Mouse (Mus musculus) myocyte (in vitro differentiated cells): ENCODE measurements around the gene Spdl1. TPM values are rescaled to one million over a fixed set of nuclear protein-coding genes. Genes with fewer than 3 reads are reported as not detected.

Experiments used
- H3K27me3 ChIP-seq: one replicate; pipeline ENCODE4 v1.6.1; 2011; ENCODE audit not compliant: control insufficient read depth, insufficient read depth, insufficient read length
- H3K36me3 ChIP-seq: one replicate; pipeline ENCODE4 v1.6.1; 2011; ENCODE audit not compliant: control insufficient read depth, insufficient read depth
- H3K4me2 ChIP-seq: one replicate; pipeline ENCODE4 v1.6.1; 2011; ENCODE audit warnings: low read depth, control low read depth
- H3K4me3 ChIP-seq: one replicate; pipeline ENCODE4 v1.5.1; 2011; ENCODE audit warnings: mild to moderate bottlenecking, control low read depth, moderate library complexity
- H3K79me2 ChIP-seq: one replicate; pipeline ENCODE4 v1.6.1; 2011; ENCODE audit not compliant: control insufficient read depth, insufficient read depth
- H3ac ChIP-seq: one replicate; pipeline ENCODE4 v1.6.1; 2011; ENCODE audit not compliant: control insufficient read depth, insufficient read length
- CEBPB ChIP-seq: IDR thresholded peaks from 2 replicates; pipeline ENCODE4 v1.6.1; 2011; ENCODE audit warnings: mild to moderate bottlenecking, moderate library complexity; ENCODE audit not compliant: poor library complexity, insufficient read depth, severe bottlenecking
- E2F4 ChIP-seq: IDR thresholded peaks from one replicate; pipeline ENCODE4 v1.6.1; 2011; ENCODE audit warnings: mild to moderate bottlenecking, control low read depth, moderate library complexity; ENCODE audit not compliant: insufficient read depth
- MAX ChIP-seq: IDR thresholded peaks from one replicate; pipeline ENCODE4 v1.6.1; 2011; ENCODE audit warnings: low read depth, mild to moderate bottlenecking, control low read depth
- MYOD1 ChIP-seq, 3 experiments: IDR thresholded peaks; one replicate each; pipeline ENCODE4 v1.6.1; 2011; ENCODE audit warnings: control low read depth in 2 of 3, low read depth in 2 of 3, mild to moderate bottlenecking in 2 of 3, moderate library complexity in 1 of 3; ENCODE audit not compliant: insufficient read length in 2 of 3, control insufficient read depth in 1 of 3
- MYOG ChIP-seq, 3 experiments: IDR thresholded peaks; one replicate each; pipeline ENCODE4 v1.6.1; 2011; ENCODE audit warnings: control low read depth in 2 of 3, low read depth in 2 of 3, mild to moderate bottlenecking in 2 of 3; ENCODE audit not compliant: insufficient read length in 2 of 3, control insufficient read depth in 1 of 3, insufficient read depth in 1 of 3
- POLR2A ChIP-seq: IDR thresholded peaks from one replicate; pipeline ENCODE4 v1.6.1; 2011; ENCODE audit warnings: low read depth, mild to moderate bottlenecking, control low read depth, moderate library complexity; ENCODE audit not compliant: insufficient read length
- POLR2AphosphoS2 ChIP-seq: IDR thresholded peaks from one replicate; pipeline ENCODE4 v1.6.1; 2011; ENCODE audit warnings: low read depth, control low read depth; ENCODE audit not compliant: insufficient read length
- REST ChIP-seq: IDR thresholded peaks from one replicate; pipeline ENCODE4 v1.6.1; 2011; ENCODE audit warnings: mild to moderate bottlenecking, control low read depth, moderate library complexity; ENCODE audit not compliant: insufficient read depth, insufficient read length
- SRF ChIP-seq: IDR thresholded peaks from one replicate; pipeline ENCODE4 v1.6.1; 2011; ENCODE audit warnings: low read depth; ENCODE audit not compliant: control insufficient read depth, insufficient read length
- TCF12 ChIP-seq: IDR thresholded peaks from one replicate; pipeline ENCODE4 v1.6.1; 2011; ENCODE audit warnings: mild to moderate bottlenecking, control low read depth; ENCODE audit not compliant: poor library complexity, insufficient read depth, severe bottlenecking
- TCF3 ChIP-seq: IDR thresholded peaks from one replicate; pipeline ENCODE4 v1.6.1; 2011; ENCODE audit warnings: low read depth, control low read depth; ENCODE audit not compliant: insufficient read length
- USF1 ChIP-seq: IDR thresholded peaks from one replicate; pipeline ENCODE4 v1.6.1; 2011; ENCODE audit warnings: low read depth, mild to moderate bottlenecking, control low read depth, moderate library complexity
- polyA plus RNA-seq: library from polyadenylated mRNA; unstranded; fragments of >200 nt; fragmentation: generic; extraction: Trizol; gene quantifications from one replicate; pipeline ENCODE4 v1.2.1, GENCODE M21; 2012; ENCODE audit warnings: missing spikeins

Gene Spdl1
- 3.4 TPM for polyA plus RNA-seq

DNA sequence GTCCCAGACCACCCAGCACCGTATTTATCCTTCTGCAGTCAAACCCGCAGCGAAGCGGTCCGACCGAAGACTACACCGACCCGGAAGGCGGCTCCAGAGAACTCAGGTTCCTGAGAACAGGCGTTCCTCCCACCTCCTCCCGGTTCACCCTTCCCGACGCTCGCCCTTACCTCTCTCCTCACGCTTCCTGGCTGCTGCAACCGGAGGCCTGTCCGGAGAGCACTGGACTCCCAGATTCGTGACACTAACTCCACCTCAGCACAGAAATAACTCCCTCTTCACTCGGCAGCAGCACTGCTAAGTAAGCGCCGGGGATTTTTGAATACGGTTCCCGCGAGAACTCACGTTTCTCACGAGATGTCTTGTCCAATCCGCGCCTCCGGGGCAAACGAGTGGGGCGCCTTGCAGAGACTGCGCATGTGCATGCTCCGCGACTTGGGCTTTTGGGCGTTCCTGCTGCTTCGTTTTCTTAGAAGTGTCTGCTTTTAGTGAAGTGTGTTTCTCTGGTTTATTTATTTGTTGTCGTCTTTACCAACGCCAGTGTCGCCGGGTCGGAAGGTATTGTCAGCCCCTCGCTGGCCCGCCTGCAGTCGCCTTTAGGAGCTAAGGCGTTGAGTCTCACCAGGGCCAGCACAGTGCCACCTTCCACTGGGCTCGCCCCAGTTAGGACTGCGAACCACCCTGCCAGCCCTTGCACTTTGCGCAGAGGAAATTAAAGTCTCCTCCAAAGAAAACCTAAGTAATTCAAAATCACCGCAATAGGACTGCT lies at the start of gene Spdl1:
TSS of gene Spdl1 (minus strand) at position 324 of the 769 bp plus-strand sequence.
- peaks cover 18% of the 10 kb centered on the region for H3K79me2 ChIP-seq
- peak within 1 kb of the TSS; percentile 65 for H3ac ChIP-seq
- H3K4me3 ChIP-seq = peak within 1 kb of the TSS; percentile 70
- peak within 1 kb of the TSS; percentile 99 for H3K4me2 ChIP-seq
- TF ChIP-seq POLR2AphosphoS2 (peak; percentile 78), MYOG (IDR thresholded peaks at IDR 0.05; ENCODE audit: control insufficient read depth in 1 of 3, insufficient read depth in 1 of 3, insufficient read length in 2 of 3, low read depth in 2 of 3) (no peak), MAX (no peak), CEBPB (no peak), E2F4 (peak; percentile 98), POLR2A (peak; percentile 65), TCF3 (no peak), USF1 (no peak), SRF (no peak)
- no peaks in the 10 kb centered on the region for H3K27me3 ChIP-seq
- peaks cover 8% of the 10 kb centered on the region for H3K36me3 ChIP-seq

DNA sequence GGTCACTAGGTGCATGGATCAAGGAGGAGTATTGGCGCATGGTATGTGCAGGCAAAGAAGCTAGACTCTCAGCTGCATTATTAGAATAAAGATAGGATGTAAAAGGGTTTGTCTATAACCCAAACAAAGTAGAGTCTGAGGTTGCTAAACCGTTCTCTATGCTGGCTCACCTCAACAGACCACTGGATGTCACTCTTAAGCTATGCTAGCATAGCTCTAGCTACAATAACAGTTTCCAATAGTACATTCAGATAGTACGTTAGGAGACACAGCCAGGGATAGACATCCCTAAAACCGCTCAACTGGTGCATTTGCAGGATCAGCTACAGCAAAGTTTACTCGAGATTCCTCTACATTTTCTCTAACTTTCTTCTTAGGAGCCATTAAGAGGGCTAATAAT lies 48.1 kb upstream of the Spdl1 start:
- Histone ChIP-seq H3K79me2 (no peaks in the 10 kb centered on the region), H3K4me3 (no peak overlapping the region)

DNA sequence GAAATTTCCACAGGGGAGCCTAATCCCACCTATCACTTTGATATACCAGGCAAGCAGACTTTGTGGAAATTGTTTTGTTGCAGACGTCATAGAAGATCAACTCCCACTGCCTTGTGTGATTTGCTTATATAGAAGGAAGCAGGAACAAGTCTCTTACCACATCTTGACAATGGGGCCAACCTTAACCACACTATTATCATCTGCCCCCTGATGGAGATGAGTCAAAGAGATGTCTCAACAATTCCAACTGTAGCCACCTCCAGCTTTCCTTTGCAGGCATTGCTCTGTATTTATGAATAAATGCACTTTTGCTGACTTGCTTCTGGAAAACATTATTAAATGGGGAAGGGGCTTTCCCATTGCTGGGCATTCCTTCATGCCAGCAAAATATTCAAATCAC lies 46.2 kb upstream of the Spdl1 start:
- Histone ChIP-seq H3K4me2 (no peak overlapping the region), H3K27me3 (no peaks in the 10 kb centered on the region), H3K79me2 (no peaks in the 10 kb centered on the region), H3K36me3 (no peaks in the 10 kb centered on the region), H3K4me3 (no peak overlapping the region), H3ac (no peak overlapping the region)
- TF ChIP-seq SRF (no peak), USF1 (no peak), CEBPB (no peak), POLR2AphosphoS2 (no peak), MYOG (IDR thresholded peaks at IDR 0.05; ENCODE audit: control insufficient read depth in 1 of 3, insufficient read depth in 1 of 3, insufficient read length in 2 of 3, low read depth in 2 of 3) (no peak), REST (no peak), POLR2A (no peak), MYOD1 (IDR thresholded peaks at IDR 0.05; ENCODE audit: control insufficient read depth in 1 of 3, insufficient read length in 2 of 3, low read depth in 2 of 3) (no peak), TCF12 (no peak)

More for the DNA sequence above, 48.1 kb upstream of the Spdl1 start:
- TF ChIP-seq CEBPB (no peak), REST (no peak), TCF12 (no peak), TCF3 (no peak), MAX (no peak), E2F4 (no peak), POLR2A (no peak), SRF (no peak), MYOG (IDR thresholded peaks at IDR 0.05; ENCODE audit: control insufficient read depth in 1 of 3, insufficient read depth in 1 of 3, insufficient read length in 2 of 3, low read depth in 2 of 3) (no peak), MYOD1 (IDR thresholded peaks at IDR 0.05; ENCODE audit: control insufficient read depth in 1 of 3, insufficient read length in 2 of 3, low read depth in 2 of 3) (no peak), USF1 (no peak), POLR2AphosphoS2 (no peak)
- Histone ChIP-seq H3ac (no peak overlapping the region), H3K36me3 (no peaks in the 10 kb centered on the region), H3K27me3 (no peaks in the 10 kb centered on the region), H3K4me2 (no peak overlapping the region)

DNA sequence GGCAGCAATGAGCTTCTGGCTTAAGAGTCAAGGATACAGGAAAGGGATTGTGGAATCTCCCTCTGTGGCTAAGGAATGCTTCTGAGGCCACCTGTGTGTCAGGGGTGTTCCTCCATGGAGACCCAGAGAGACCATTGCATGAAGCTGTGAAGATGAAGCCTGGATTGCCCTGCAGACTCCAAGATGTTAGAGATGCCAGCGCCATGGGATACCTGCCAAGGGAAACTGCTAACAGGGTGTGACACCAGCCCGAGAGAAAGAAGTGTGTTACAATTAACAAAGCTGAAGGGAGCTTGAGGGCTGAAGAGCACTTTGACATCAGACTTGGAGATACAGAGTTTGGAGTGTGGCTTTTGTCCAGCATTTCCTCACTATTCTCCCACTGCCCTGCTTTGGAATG lies 40.4 kb upstream of the Spdl1 start:
- Histone ChIP-seq H3ac (no peak overlapping the region), H3K79me2 (no peaks in the 10 kb centered on the region), H3K4me3 (no peak overlapping the region), H3K27me3 (no peaks in the 10 kb centered on the region), H3K36me3 (no peaks in the 10 kb centered on the region), H3K4me2 (no peak overlapping the region)
- TF ChIP-seq REST (no peak), CEBPB (no peak), MYOG (IDR thresholded peaks at IDR 0.05; ENCODE audit: control insufficient read depth in 1 of 3, insufficient read depth in 1 of 3, insufficient read length in 2 of 3, low read depth in 2 of 3) (no peak), TCF3 (no peak), TCF12 (no peak), POLR2A (no peak), SRF (no peak), MYOD1 (IDR thresholded peaks at IDR 0.05; ENCODE audit: control insufficient read depth in 1 of 3, insufficient read length in 2 of 3, low read depth in 2 of 3) (no peak), USF1 (no peak), MAX (no peak), POLR2AphosphoS2 (no peak)
